Mouse (Mus musculus) megakaryocyte-erythroid progenitor cell, adult 5-6 weeks (primary cell): Measurements from ENCODE around the gene Duxf3. TPM values are rescaled to one million over a fixed set of nuclear protein-coding genes. Genes with fewer than 3 reads are reported as not detected.
"Not testable (repeated sequence)": the region's sequence is repeated elsewhere in the genome, so short reads cannot be mapped to it uniquely, and the experiment has no call there.

ENCODE experiments used
- ATAC-seq: replicated peaks from 2 replicates; pipeline ENCODE4 v1.8.0; 2016; ENCODE audit warnings: mild to moderate bottlenecking, inconsistent platforms; ENCODE audit not compliant: severe bottlenecking, poor library complexity, low FRiP score, low TSS enrichment
- total RNA-seq, 2 experiments: library from RNA; stranded (forward) in 1 of 2; stranded (reverse) in 1 of 2; fragments of 200-1000, 215-1000 nt in 1 of 2; fragments of >200 nt in 1 of 2; fragmentation: Nextera tagmentation in 1 of 2; gene quantifications; 2 replicates each; pipeline ENCODE4 v1.2.3; 2014 to 2017

The Duxf3 gene
- total RNA-seq, 2 experiments from 2014 or later = not detected

DNA sequence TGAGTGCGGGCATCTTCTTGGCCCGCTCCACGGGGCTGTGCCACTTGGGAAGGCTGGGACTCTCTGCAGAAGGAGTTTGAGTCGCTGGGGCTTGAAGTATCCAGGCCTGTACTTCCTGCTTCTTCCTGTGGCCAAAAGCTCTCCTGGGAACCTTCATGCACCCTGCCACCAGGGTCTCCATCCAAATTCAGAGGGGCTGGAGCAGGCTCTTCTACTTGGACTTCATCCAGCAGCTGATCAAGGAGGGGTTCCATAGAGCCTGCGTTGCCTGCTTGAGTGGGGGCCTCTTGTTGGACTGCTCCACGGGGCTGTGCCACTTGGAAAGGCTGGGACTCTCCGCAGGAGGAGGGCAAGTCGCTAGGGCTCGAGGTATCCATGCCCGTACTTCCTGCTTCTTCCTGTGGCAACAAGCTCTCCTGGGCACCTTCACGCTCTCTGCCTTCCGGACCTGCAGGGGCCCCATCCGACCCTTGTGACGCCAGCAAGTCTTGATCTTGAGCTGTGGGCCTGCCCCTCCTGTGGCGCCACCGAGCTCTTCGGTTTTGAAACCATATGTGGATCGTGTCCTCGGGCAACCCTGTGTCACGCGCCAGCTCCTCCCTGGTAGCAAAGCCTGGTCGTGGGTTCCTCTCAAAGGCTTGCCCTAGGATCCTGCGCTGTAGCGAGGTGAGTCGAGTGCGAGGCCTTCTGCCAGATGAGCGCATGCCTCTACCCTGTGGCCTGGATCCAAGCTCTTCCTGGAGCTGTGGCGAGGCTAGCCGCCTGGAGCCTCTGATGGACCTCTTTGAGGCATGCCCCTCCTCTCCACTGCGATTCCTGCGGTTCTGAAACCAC lies 8.3 kb downstream of the Duxf3 start:
- ATAC-seq = not testable (repeated sequence)

DNA sequence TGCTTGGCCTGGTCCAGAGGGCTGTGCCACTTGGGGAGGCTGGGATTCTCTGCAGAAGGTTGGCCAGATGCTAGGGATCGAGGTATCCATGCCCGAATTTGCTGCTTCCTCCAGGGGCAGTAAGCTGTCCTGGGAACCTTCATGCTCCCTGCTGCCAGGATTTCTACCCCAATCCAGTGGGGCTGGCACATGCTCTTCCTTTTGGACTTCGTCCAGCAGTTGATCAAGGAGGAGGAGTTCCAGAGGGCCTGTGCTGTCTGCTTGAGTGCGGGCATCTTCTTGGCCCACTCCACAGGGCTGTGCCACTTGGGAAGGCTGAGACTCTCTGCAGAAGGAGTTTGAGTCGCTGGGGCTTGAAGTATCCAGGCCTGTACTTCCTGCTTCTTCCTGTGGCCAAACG lies 9.3 kb downstream of the Duxf3 start:
- ATAC-seq = not testable (repeated sequence)

DNA sequence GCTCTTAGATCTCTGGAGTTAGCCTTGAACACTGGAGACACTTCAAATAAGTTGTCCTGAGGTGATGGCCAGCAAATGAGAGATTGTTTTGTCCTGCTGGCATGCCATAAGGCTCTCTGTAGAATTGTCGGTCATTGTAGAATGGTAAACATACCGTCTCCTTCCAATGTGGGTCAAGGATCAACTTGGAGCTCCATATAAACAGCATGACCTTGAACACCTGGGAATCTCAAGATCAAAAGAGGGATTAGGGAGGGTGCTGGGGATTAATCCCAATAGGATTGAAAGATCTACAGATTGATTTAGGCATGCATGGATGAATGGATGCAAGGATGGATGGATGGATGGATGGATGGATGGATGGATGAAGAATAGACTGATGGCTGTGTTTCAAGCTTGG lies 10.9 kb downstream of the Duxf3 start:
- ATAC-seq = not testable (repeated sequence)

DNA sequence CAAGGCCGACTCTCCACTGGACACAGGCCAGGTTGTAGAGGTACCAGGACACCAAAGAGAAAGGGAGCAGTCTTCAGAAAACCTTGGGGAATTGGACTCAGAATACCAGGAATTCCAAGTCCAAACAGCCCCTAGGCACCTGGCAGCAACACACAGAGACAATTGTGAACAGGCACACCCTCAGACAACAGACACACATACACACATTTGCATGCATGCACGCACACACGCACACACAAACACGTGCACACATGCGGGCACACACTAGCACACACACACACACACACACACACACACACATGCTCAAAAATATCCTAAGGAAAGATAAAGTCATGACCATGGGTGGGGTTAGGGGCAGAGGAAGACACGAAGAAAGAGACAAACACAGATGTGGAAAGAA lies 11.7 kb downstream of the Duxf3 start:
- no peak for ATAC-seq

- no peak for ATAC-seq
Measured at GRCm38 (mm10) chr10:58217366-58217765, 15.1 kb downstream of the Duxf3 start.

DNA sequence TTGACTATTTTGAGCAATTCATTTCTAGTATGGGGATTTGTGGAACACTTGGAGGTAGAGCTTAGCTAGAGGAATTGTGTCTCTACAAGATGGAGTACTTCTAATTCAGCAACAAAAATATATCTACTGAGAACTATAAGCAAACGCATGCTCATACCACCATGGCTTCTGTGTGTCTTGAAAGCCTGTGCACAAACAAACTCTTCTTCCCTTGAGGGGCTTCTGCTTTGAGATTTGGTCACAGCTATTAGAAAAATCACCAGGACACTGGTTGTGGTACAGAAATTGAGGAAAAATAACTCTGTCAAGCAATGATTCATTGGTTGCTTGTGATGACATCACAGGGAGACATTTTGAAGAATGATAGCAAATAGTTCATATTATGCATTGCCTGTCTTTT lies 17.1 kb downstream of the Duxf3 start:
- no peak for ATAC-seq

DNA sequence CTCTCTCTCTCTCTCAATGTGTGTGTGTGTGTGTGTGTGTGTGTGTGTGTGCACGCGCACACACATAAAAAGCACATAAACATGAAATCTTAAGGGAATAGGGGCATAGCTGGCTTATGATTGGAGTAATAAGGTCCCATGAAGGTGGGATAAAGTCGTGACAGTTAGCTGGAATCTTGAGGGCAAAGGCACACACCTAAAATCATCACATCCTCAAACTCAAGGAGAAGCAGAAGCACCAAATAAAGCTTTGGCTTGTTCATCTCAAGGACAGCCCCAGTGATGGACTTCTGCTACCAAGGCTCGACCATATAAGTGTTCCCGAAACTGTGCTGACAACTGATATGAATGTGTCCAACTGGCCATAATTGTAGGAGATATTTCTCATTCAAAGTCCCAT lies 17.5 kb downstream of the Duxf3 start:
- no peak for ATAC-seq

GRCm38 (mm10) chr10:58214497-58214896 lies 18.0 kb downstream of the Duxf3 start:
- no peak for ATAC-seq

- ATAC-seq = no peak
Measured at GRCm38 (mm10) chr10:58212230-58212629, 20.2 kb downstream of the Duxf3 start.

DNA sequence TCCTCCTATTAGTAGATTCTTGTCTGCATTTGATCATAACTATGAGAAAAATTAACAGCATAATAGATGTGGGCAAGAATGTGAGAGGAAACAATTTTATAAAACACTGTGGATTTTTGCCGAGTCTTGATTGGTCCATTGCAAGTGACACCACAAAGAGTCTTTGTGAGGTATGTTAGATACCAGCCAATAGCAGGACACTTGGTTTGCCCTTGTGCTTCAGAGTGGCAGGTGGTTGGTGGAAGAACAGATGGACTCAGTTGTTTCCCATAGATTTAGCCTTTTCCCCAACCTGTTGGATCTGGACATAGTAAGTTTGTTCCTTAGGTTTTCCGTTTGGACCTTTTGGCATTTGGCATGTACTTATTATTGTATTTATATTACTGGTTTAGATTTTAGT lies 21.3 kb downstream of the Duxf3 start:
- no peak for ATAC-seq

DNA sequence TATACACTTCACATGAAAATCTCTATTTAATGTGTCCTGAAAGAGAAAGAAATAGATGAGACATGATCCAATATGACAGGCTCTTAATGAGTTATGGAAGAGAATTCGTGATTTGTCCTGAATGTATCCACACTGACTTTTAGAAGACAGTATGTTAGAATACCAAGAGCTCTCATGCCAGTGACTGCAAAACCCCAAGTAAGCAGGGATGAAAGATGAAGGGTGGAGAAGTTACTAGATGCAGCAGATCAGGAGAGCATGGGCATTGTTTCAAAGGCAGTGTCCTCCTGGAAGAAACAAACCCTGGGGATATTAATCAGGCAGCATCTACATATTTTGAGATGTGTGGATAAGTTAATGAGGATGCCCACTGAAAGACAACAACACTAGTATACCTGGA lies 22.0 kb downstream of the Duxf3 start:
- ATAC-seq = no peak

- ATAC-seq = no peak
Measured at GRCm38 (mm10) chr10:58209710-58210467, 22.6 kb downstream of the Duxf3 start.

DNA sequence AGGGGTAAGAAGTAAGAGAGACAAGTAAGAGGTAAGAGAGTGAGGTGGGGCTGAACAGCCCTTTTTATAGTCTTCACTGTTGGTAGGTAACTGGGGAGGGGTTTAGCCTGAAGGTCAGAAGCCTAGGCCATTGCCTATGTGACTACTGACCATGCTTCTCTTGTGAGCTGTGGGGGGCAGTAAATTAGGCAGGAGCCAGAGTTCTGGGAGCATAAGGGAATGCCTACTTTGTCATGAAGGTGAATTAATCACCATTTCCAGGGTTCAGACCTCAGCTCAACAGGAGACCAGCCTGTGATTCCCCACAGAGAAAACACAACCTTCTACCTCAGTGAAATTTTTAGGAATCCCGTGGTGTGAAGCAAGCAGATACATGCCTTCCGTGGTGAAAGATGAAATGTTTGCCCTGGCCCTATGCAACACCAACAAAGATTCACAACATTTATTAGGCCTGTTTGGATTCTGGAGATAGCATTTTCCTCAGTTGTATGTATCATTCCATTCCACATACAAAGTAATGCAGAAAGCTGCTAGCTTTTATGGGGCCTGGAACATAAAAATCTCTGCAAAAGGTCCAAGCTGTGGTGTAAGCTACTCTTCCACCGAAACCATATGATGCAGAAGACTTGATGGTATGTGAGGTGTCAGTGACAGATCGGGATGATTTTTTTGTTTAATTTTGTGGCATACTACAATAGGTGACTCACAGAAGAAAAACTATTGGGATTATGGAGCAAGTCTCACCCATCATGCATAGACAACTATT lies 25.7 kb downstream of the Duxf3 start:
- ATAC-seq = no peak

- ATAC-seq = no peak
Measured at GRCm38 (mm10) chr10:58205986-58206385, 26.5 kb downstream of the Duxf3 start.

Other genes starting within 250 kb of the Duxf3 start
- not detected in 2 replicates for gene AW822073, start 7.7 kb downstream of the Duxf3 start, total RNA-seq (2014; fragmentation: Nextera tagmentation)
- not detected in 2 replicates for gene AW822073, start 7.7 kb downstream of the Duxf3 start, total RNA-seq (2017)
- not detected in 2 replicates for gene Gm4981, start 4.0 kb upstream of the Duxf3 start, total RNA-seq (2014; fragmentation: Nextera tagmentation)
- gene Gm4981, start 4.0 kb upstream of the Duxf3 start, total RNA-seq (2017) = not detected in 2 replicates
- 39.0 and 52.4 TPM in 2 replicates for gene Gcc2, start 22.8 kb upstream of the Duxf3 start, total RNA-seq (2014; fragmentation: Nextera tagmentation)
- 47.6 and 50.1 TPM in 2 replicates for gene Gcc2, start 22.8 kb upstream of the Duxf3 start, total RNA-seq (2017)
- gene Lims1, start 90.8 kb upstream of the Duxf3 start, total RNA-seq (2014; fragmentation: Nextera tagmentation) = 52.1 and 58.6 TPM in 2 replicates
- 41.6 and 54.7 TPM in 2 replicates for gene Lims1, start 90.8 kb upstream of the Duxf3 start, total RNA-seq (2017)
- gene Ranbp2, start 214.2 kb upstream of the Duxf3 start, total RNA-seq (2014; fragmentation: Nextera tagmentation) = 146 and 174 TPM in 2 replicates
- 291 and 342 TPM in 2 replicates for gene Ranbp2, start 214.2 kb upstream of the Duxf3 start, total RNA-seq (2017)